Mouse (Mus musculus): ENCODE results near the gene Pm20d1. TPM values are rescaled to one million over a fixed set of nuclear protein-coding genes. Genes with fewer than 3 reads are reported as not detected.

Gene Pm20d1
- polyA plus RNA-seq, 1 experiment, result 2.1 TPM

GRCm38 (mm10) chr1:131839279-131839678 is 42.1 kb downstream of the Pm20d1 start:
- Histone ChIP-seq H3K27ac (ENCODE audit: insufficient read depth, low read length) (0 out of 2 replicates have a peak overlapping the region, but pooled peaks have one; percentile 44), H3K4me1 (ENCODE audit: control insufficient read depth, insufficient read depth, low read length) (no peaks in the 10 kb centered on the region), H3K4me3 (ENCODE audit: insufficient read depth, low read length) (no peak overlapping the region)
- TF ChIP-seq CTCF (IDR thresholded peaks at IDR 0.05; ENCODE audit: extremely low read depth, insufficient read depth, low read length) (no peak), POLR2A (IDR thresholded peaks at IDR 0.05; ENCODE audit: extremely low read depth, insufficient read depth, low read length) (no peak)

GRCm38 (mm10) chr1:131842221-131842620 is 45.0 kb downstream of the Pm20d1 start:
- no peaks in the 10 kb centered on the region for H3K4me1 ChIP-seq (ENCODE audit: control insufficient read depth, insufficient read depth, low read length)
- H3K4me3 ChIP-seq (ENCODE audit: insufficient read depth, low read length), result no peak overlapping the region
- no peak overlapping the region for H3K27ac ChIP-seq (ENCODE audit: insufficient read depth, low read length)
- TF ChIP-seq CTCF (IDR thresholded peaks at IDR 0.05; ENCODE audit: extremely low read depth, insufficient read depth, low read length), result no peak
- TF ChIP-seq POLR2A (IDR thresholded peaks at IDR 0.05; ENCODE audit: extremely low read depth, insufficient read depth, low read length), result no peak

GRCm38 (mm10) chr1:131843758-131844157 is 46.6 kb downstream of the Pm20d1 start:
- no peak overlapping the region for H3K4me3 ChIP-seq (ENCODE audit: insufficient read depth, low read length)
- TF ChIP-seq CTCF (IDR thresholded peaks at IDR 0.05; ENCODE audit: extremely low read depth, insufficient read depth, low read length) (no peak), POLR2A (IDR thresholded peaks at IDR 0.05; ENCODE audit: extremely low read depth, insufficient read depth, low read length) (no peak)
- no peaks in the 10 kb centered on the region for H3K4me1 ChIP-seq (ENCODE audit: control insufficient read depth, insufficient read depth, low read length)
- H3K27ac ChIP-seq (ENCODE audit: insufficient read depth, low read length), result no peak overlapping the region

- TF ChIP-seq POLR2A (IDR thresholded peaks at IDR 0.05; ENCODE audit: extremely low read depth, insufficient read depth, low read length) (no peak), CTCF (IDR thresholded peaks at IDR 0.05; ENCODE audit: extremely low read depth, insufficient read depth, low read length) (no peak)
- no peaks in the 10 kb centered on the region for H3K4me1 ChIP-seq (ENCODE audit: control insufficient read depth, insufficient read depth, low read length)
- H3K27ac ChIP-seq (ENCODE audit: insufficient read depth, low read length), result no peak overlapping the region
- H3K4me3 ChIP-seq (ENCODE audit: insufficient read depth, low read length), result no peak overlapping the region
These were observed 47.7 kb downstream of the Pm20d1 start for GRCm38 (mm10) chr1:131844883-131845282.

- Histone ChIP-seq H3K4me3 (ENCODE audit: insufficient read depth, low read length) (no peak overlapping the region), H3K4me1 (ENCODE audit: control insufficient read depth, insufficient read depth, low read length) (no peaks in the 10 kb centered on the region), H3K27ac (ENCODE audit: insufficient read depth, low read length) (no peak overlapping the region)
- TF ChIP-seq CTCF (IDR thresholded peaks at IDR 0.05; ENCODE audit: extremely low read depth, insufficient read depth, low read length) (peak; percentile 68), POLR2A (IDR thresholded peaks at IDR 0.05; ENCODE audit: extremely low read depth, insufficient read depth, low read length) (no peak)
These were observed 49.1 kb downstream of the Pm20d1 start for GRCm38 (mm10) chr1:131846255-131846654.

- Histone ChIP-seq H3K4me1 (ENCODE audit: control insufficient read depth, insufficient read depth, low read length) (no peaks in the 10 kb centered on the region), H3K4me3 (ENCODE audit: insufficient read depth, low read length) (no peak overlapping the region), H3K27ac (ENCODE audit: insufficient read depth, low read length) (no peak overlapping the region)
- TF ChIP-seq POLR2A (IDR thresholded peaks at IDR 0.05; ENCODE audit: extremely low read depth, insufficient read depth, low read length) (no peak), CTCF (IDR thresholded peaks at IDR 0.05; ENCODE audit: extremely low read depth, insufficient read depth, low read length) (no peak)
These were observed 64.6 kb downstream of the Pm20d1 start for GRCm38 (mm10) chr1:131861811-131862210.

GRCm38 (mm10) chr1:131865596-131865995 is 68.4 kb downstream of the Pm20d1 start:
- Histone ChIP-seq H3K4me3 (ENCODE audit: insufficient read depth, low read length) (no peak overlapping the region), H3K4me1 (ENCODE audit: control insufficient read depth, insufficient read depth, low read length) (no peaks in the 10 kb centered on the region), H3K27ac (ENCODE audit: insufficient read depth, low read length) (no peak overlapping the region)
- TF ChIP-seq POLR2A (IDR thresholded peaks at IDR 0.05; ENCODE audit: extremely low read depth, insufficient read depth, low read length) (no peak), CTCF (IDR thresholded peaks at IDR 0.05; ENCODE audit: extremely low read depth, insufficient read depth, low read length) (no peak)

- no peak for TF ChIP-seq CTCF (IDR thresholded peaks at IDR 0.05; ENCODE audit: extremely low read depth, insufficient read depth, low read length)
- TF ChIP-seq POLR2A (IDR thresholded peaks at IDR 0.05; ENCODE audit: extremely low read depth, insufficient read depth, low read length), result no peak
- Histone ChIP-seq H3K27ac (ENCODE audit: insufficient read depth, low read length) (no peak overlapping the region), H3K4me1 (ENCODE audit: control insufficient read depth, insufficient read depth, low read length) (no peaks in the 10 kb centered on the region), H3K4me3 (ENCODE audit: insufficient read depth, low read length) (no peak overlapping the region; the same call in 1 of the 2 replicates)
These were observed 69.3 kb downstream of the Pm20d1 start for GRCm38 (mm10) chr1:131866304-131866999.

GRCm38 (mm10) chr1:131867093-131867945 is 70.1 kb downstream of the Pm20d1 start, which contains the start of gene Rab29:
Gene Rab29 (plus strand): TSS chr1:131867224.
- TF ChIP-seq CTCF (IDR thresholded peaks at IDR 0.05; ENCODE audit: extremely low read depth, insufficient read depth, low read length) (peak; percentile 73), POLR2A (IDR thresholded peaks at IDR 0.05; ENCODE audit: extremely low read depth, insufficient read depth, low read length) (no peak)
- H3K4me1 ChIP-seq (ENCODE audit: control insufficient read depth, insufficient read depth, low read length), result no peaks in the 10 kb centered on the region
- H3K27ac ChIP-seq (ENCODE audit: insufficient read depth, low read length), result no peak within 1 kb of the TSS
- peak within 1 kb of the TSS; percentile 46 for H3K4me3 ChIP-seq (ENCODE audit: insufficient read depth, low read length)

All from cortical plate, adult 2 months (tissue).